Mouse (Mus musculus) bone marrow, adult 2 months (tissue): ENCODE data around the gene Dync1i1.

Experiments
- CTCF ChIP-seq: fragments of 200-500 bp; IDR thresholded peaks from 2 replicates; pipeline ENCODE4 v1.5.1; 2011; ENCODE audit warnings: low read length, control low read depth; ENCODE audit not compliant: control insufficient read depth, insufficient read depth
- POLR2A ChIP-seq: fragments of 200-500 bp; IDR thresholded peaks from 2 replicates; pipeline ENCODE4 v1.6.1; 2011; ENCODE audit warnings: low read depth, mild to moderate bottlenecking, control low read depth, low read length, borderline replicate concordance; ENCODE audit not compliant: control insufficient read depth

- TF ChIP-seq POLR2A = no peak
- TF ChIP-seq CTCF = no peak
These were observed 333.1 kb downstream of the Dync1i1 start for GRCm38 (mm10) chr6:6058548-6058947.
